Mouse (Mus musculus) adrenal gland, adult 10 weeks (tissue): Measurements from ENCODE around the gene Fcgrt. TPM values are rescaled to one million over a fixed set of nuclear protein-coding genes. Genes with fewer than 3 reads are reported as not detected.

ENCODE experiments used
- polyA plus RNA-seq: library from polyadenylated mRNA; stranded (reverse); fragments of 350-450 nt; fragmentation: Illumina TruSeq; extraction: RNeasy Lipid Tissue Mini Kit (QIAGEN cat#74804); gene quantifications from one replicate; pipeline ENCODE4 v1.2.3, GENCODE M21; 2014; ENCODE audit warnings: low read depth, low replicate concordance

Gene Fcgrt
- 21.6 TPM for polyA plus RNA-seq

DNA sequence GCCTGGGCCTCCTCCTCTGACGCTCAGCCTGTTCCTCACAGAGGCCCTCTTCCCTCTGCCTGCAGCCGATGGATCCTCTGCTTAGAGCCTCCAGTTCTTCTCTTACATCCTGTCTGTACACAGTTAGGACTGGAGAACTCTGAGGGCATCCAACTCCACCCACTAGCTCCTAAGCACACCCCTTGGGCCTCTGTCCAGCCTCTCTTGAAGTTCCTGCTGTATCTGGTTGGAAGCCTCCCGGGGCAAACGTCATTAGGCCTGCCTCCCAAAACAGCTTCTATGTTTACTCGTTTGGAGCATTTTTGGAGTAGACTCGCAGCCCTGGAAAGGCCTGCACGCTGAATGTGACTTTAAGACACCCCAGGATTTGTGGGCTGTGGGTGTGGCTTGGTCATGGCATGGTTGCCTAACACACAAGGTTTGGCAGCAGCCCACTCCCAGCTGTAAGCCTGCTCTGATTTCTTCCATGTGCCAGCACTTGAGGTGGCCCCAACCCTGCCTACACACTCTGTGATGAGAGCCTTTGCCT is at the start of gene Fcgrt:
Gene Fcgrt, minus strand, starts transcription at position 200 of the 529 bp plus-strand sequence.

GRCm38 (mm10) chr7:45135993-45136567 is 32.4 kb upstream of the Fcgrt start, which contains the start of the genes Gm45713 and Flt3l:
Gm45713 (minus strand) TSS chr7:45136231.
Flt3l (minus strand) TSS chr7:45136432.

GRCm38 (mm10) chr7:45128624-45129246 is 25.1 kb upstream of the Fcgrt start, which contains the start of gene Rpl13a:
Rpl13a (minus strand) TSS chr7:45128761.

DNA sequence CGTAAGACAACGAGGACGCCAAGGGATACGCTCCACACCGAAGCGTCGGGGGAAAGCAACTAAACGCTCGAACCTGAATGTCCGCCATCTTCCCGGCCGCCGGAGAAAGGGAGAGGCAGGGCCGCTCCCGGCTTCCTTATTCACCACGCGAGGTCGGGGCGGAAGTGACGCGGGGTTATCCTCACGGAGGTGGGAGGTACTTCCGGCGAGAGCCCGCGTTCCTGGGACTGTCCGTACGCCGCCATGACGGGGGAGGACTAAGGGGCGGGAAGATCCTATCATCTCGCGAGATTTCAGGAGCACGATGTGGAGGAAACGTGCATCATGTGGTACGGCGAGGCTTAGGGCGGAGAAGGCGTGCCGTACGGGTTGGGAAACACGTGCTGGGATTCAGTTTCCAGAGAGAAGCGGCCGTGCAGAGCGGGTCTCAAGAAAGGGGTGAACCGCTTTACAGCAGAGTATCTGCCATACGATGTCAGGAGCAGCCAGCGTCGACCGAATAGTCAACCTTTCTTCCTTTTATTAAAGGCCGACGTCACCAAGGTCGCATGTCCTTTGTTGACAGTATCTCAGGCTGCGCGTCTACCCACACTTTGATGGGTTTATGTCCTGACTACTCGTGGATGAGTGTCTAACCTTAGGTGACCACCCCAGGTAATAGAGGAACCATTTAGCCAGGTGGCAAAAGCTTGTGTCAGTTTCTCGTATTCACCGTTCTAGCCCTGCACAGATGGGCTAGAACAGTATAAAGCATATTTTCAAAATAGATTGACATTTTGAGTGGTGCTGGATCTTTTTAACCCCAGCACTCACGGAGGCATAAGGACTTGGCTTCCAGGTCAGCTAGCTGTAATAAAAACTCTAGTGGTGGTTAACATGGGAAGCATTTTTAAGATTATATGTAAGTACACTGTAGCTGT is 20.8 kb upstream of the Fcgrt start, which contains the start of gene Rps11:
Gene Rps11, minus strand, starts transcription at position 216 of the 920 bp plus-strand sequence.

GRCm38 (mm10) chr7:45092048-45092447 is 11.6 kb downstream of the Fcgrt start, which contains the start of gene Rcn3:
Rcn3 (minus strand) TSS chr7:45092221.

GRCm38 (mm10) chr7:45062239-45062835 is 41.3 kb downstream of the Fcgrt start, which contains the start of the genes Nosip and Prrg2:
Nosip (plus strand) TSS chr7:45062429.
Prrg2 (minus strand) TSS chr7:45062677.

GRCm38 (mm10) chr7:45052862-45053116 is 50.9 kb downstream of the Fcgrt start, which contains the start of gene Prr12:
Prr12 (minus strand) TSS chr7:45052881.

Other genes starting within 250 kb of the Fcgrt start
- gene Pnkp, start 246.7 kb downstream of the Fcgrt start, polyA plus RNA-seq: 1.7 TPM
- gene Ptov1, start 234.1 kb downstream of the Fcgrt start, polyA plus RNA-seq: not detected
- gene Med25, start 211.1 kb downstream of the Fcgrt start, polyA plus RNA-seq: 4.0 TPM
- gene Fuz, start 207.8 kb downstream of the Fcgrt start, polyA plus RNA-seq: 6.5 TPM
- gene Ap2a1, start 174.4 kb downstream of the Fcgrt start, polyA plus RNA-seq: 23.6 TPM
- not detected for gene Tsks, start 160.6 kb downstream of the Fcgrt start, polyA plus RNA-seq
- 0.70 TPM for gene Cpt1c, start 129.0 kb downstream of the Fcgrt start, polyA plus RNA-seq
- 9.0 TPM for gene Prmt1, start 117.3 kb downstream of the Fcgrt start, polyA plus RNA-seq
- gene Irf3, start 106.2 kb downstream of the Fcgrt start, polyA plus RNA-seq: 24.6 TPM
- not detected for gene Bcl2l12, start 105.1 kb downstream of the Fcgrt start, polyA plus RNA-seq
- 4.1 TPM for gene Scaf1, start 87.5 kb downstream of the Fcgrt start, polyA plus RNA-seq
- gene Rras, start 85.9 kb downstream of the Fcgrt start, polyA plus RNA-seq: 5.8 TPM
- 0.41 TPM for gene Prr12, start 51.0 kb downstream of the Fcgrt start, polyA plus RNA-seq
- 7.3 TPM for gene Nosip, start 41.4 kb downstream of the Fcgrt start, polyA plus RNA-seq
- 3.9 TPM for gene Prrg2, start 41.2 kb downstream of the Fcgrt start, polyA plus RNA-seq
- gene Rcn3, start 11.6 kb downstream of the Fcgrt start, polyA plus RNA-seq: not detected
- gene Rps11, start 20.6 kb upstream of the Fcgrt start, polyA plus RNA-seq: 313 TPM
- 287 TPM for gene Rpl13a, start 24.9 kb upstream of the Fcgrt start, polyA plus RNA-seq
- not detected for gene Gm45713, start 32.4 kb upstream of the Fcgrt start, polyA plus RNA-seq
- gene Flt3l, start 32.6 kb upstream of the Fcgrt start, polyA plus RNA-seq: 11.4 TPM
- gene Pih1d1, start 50.5 kb upstream of the Fcgrt start, polyA plus RNA-seq: 2.8 TPM
- 2.0 TPM for gene Aldh16a1, start 50.7 kb upstream of the Fcgrt start, polyA plus RNA-seq
- not detected for gene Slc17a7, start 60.1 kb upstream of the Fcgrt start, polyA plus RNA-seq
- not detected for gene Gfy, start 75.7 kb upstream of the Fcgrt start, polyA plus RNA-seq
- gene Pth2, start 77.1 kb upstream of the Fcgrt start, polyA plus RNA-seq: not detected
- gene Ccdc155, start 101.0 kb upstream of the Fcgrt start, polyA plus RNA-seq: not detected
- gene Dkkl1, start 108.3 kb upstream of the Fcgrt start, polyA plus RNA-seq: not detected
- 2.2 TPM for gene Tead2, start 111.9 kb upstream of the Fcgrt start, polyA plus RNA-seq
- gene Cd37, start 135.3 kb upstream of the Fcgrt start, polyA plus RNA-seq: 0.52 TPM
- gene Slc6a16, start 137.2 kb upstream of the Fcgrt start, polyA plus RNA-seq: not detected
- gene Slc6a21, start 173.7 kb upstream of the Fcgrt start, polyA plus RNA-seq: not detected
- 0.29 TPM for gene Trpm4, start 229.9 kb upstream of the Fcgrt start, polyA plus RNA-seq
- gene Hrc, start 231.4 kb upstream of the Fcgrt start, polyA plus RNA-seq: 0.87 TPM